Mouse (Mus musculus) megakaryocyte, embryonic 14.5 days (primary cell): ENCODE measurements around the gene Gm20683.

Experiments used
- FLI1 ChIP-seq: IDR thresholded peaks from 2 replicates; pipeline ENCODE4 v1.6.1; 2012; ENCODE audit warnings: low read length, inconsistent platforms, mixed read lengths
- GATA1 ChIP-seq: IDR thresholded peaks from 3 replicates; pipeline ENCODE4 v1.6.1; 2012; ENCODE audit warnings: mixed read lengths, low read length, inconsistent platforms, borderline replicate concordance

DNA sequence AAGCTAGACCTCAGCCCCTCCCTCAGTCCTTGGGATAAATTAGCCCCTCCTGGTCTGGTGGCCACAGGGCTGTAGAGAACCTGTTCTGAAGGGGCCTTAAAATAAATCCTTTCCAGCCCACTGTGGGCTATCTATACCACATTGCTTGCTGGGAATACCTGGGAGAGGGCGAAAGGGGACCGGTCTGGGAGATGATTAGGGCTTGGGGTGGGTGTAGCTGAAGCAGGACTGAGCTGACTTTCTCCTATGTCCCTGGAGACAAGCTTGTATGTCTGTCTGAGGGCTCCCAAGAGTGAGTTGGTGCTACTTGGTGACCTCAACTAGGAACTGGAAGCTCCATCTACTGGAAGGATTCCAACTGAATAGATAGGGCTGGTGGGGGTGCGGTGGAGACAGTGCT, 35.5 kb upstream of the Gm20683 start:
- TF ChIP-seq FLI1 (no peak), GATA1 (no peak)
